Mouse (Mus musculus): ENCODE results near the gene 2510009E07Rik. TPM values are rescaled to one million over a fixed set of nuclear protein-coding genes. Genes with fewer than 3 reads are reported as not detected.

2510009E07Rik gene
- total RNA-seq, 2 experiments from 2014 or later = 68.9 to 81.0 TPM

Other genes with a start within 250 kb of the 2510009E07Rik start
- gene Ehhadh, start 93.1 kb upstream of the 2510009E07Rik start, total RNA-seq (2021) = 1 to 10 TPM; 1.1 to 1.5 TPM
- gene Map3k13, start 99.7 kb upstream of the 2510009E07Rik start, total RNA-seq (2021) = 10 to 100 TPM; 12.0 to 13.9 TPM